Mouse (Mus musculus) cerebellum, adult 2 months (tissue): ENCODE results near the gene Ptgds.

Source experiments
- CTCF ChIP-seq: fragments of 200-500 bp; IDR thresholded peaks from 2 replicates; pipeline ENCODE4 v1.5.1; 2011; ENCODE audit warnings: low read depth, mild to moderate bottlenecking, control low read depth, low read length, moderate library complexity, borderline replicate concordance; ENCODE audit not compliant: insufficient read depth
- POLR2A ChIP-seq: fragments of 200-500 bp; IDR thresholded peaks from 2 replicates; pipeline ENCODE4 v1.6.1; 2011; ENCODE audit warnings: low read length, control low read depth, borderline replicate concordance; ENCODE audit not compliant: insufficient read depth

DNA sequence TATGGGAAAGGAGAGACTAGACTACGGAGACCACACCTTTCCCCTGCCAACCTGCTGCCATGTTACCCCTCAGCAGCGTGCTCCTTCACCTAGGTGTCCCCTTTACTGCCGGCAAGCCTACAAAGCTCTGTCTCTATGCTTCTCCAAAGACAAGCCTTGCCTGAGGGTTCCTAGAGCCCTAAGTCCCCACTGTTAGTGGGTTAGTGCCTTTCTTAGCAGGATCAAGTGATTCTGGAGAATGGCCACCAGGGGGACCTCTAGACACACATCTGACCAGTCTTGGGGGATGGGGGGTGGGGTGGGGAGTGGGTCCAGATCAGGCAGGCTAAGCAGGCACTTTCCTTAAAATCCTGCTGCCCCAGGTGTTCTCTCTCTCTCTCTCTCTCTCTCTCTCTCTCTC lies 48.0 kb downstream of the Ptgds start:
- TF ChIP-seq CTCF = peak; percentile 74
- TF ChIP-seq POLR2A = no peak
